28 mouse cellular contexts compared by ENCODE assay signal in genomic region chr10:69601471-69601870, GRCm38 (mm10).
"Had no signal": no experiment of that assay in that cellular context is flagged by ENCODE, and none has a peak within 500 bp of the region (broad histone marks: within the 10 kb centered on the region; RNA-seq: fewer than 3 reads in every experiment).

No protein-coding gene starts in this region.

- H3K4me1 ChIP-seq: embryonic facial prominence, embryonic 15.5 days; forebrain, embryonic 10.5 days had no signal

- H3K9me3 ChIP-seq: embryonic facial prominence, embryonic 13.5 days; embryonic facial prominence, embryonic 15.5 days; forebrain, embryonic 15.5 days had no signal

- H3K27ac ChIP-seq: embryonic facial prominence, embryonic 10.5 days; embryonic facial prominence, embryonic 12.5 days; embryonic facial prominence, embryonic 13.5 days; embryonic facial prominence, embryonic 15.5 days; forebrain, embryonic 10.5 days; forebrain, embryonic 12.5 days; forebrain, embryonic 13.5 days; forebrain, embryonic 15.5 days; gastrocnemius, adult 2 months had no signal

- H3K36me3 ChIP-seq: embryonic facial prominence, embryonic 12.5 days; embryonic facial prominence, embryonic 13.5 days; embryonic facial prominence, embryonic 15.5 days; forebrain, embryonic 10.5 days; forebrain, embryonic 12.5 days; forebrain, embryonic 15.5 days had no signal

- H3K4me2 ChIP-seq: embryonic facial prominence, embryonic 12.5 days; embryonic facial prominence, embryonic 13.5 days; embryonic facial prominence, embryonic 15.5 days; forebrain, embryonic 12.5 days; forebrain, embryonic 13.5 days; forebrain, embryonic 15.5 days had no signal

- DNase-seq: cerebellum, adult 18-20 months; cerebellum, adult 2 months; cerebellum, adult 8-10 months; cerebellum, adult 9-10 months; cerebellum, adult 9-11 months; cerebellum, postnatal 10 days; cerebellum, postnatal 14 days; cerebellum, postnatal 25 days; cerebellum, postnatal 36 days; embryo, embryonic 11 days; forebrain, postnatal 0 days; gastrocnemius, adult 2 months; gastrocnemius, postnatal 10 days; gastrocnemius, postnatal 14 days; gastrocnemius, postnatal 25 days; gastrocnemius, postnatal 36 days; heart, adult 18-20 months had no signal

- H3K9ac ChIP-seq: embryonic facial prominence, embryonic 12.5 days; embryonic facial prominence, embryonic 13.5 days; embryonic facial prominence, embryonic 15.5 days; forebrain, embryonic 12.5 days; forebrain, embryonic 13.5 days; forebrain, embryonic 15.5 days; forebrain, postnatal 0 days had no signal

- H3K4me3 ChIP-seq: embryonic facial prominence, embryonic 10.5 days; embryonic facial prominence, embryonic 12.5 days; embryonic facial prominence, embryonic 13.5 days; embryonic facial prominence, embryonic 15.5 days; erythroblast, embryonic 14.5 days; forebrain, embryonic 10.5 days; forebrain, embryonic 12.5 days; forebrain, embryonic 13.5 days; forebrain, embryonic 15.5 days; gastrocnemius, adult 2 months had no signal

- ATAC-seq: forebrain, embryonic 13.5 days; forebrain, embryonic 14.5 days; forebrain, embryonic 15.5 days; forebrain, embryonic 16.5 days; forebrain, postnatal 0 days had no signal

- H3K27me3 ChIP-seq: embryonic facial prominence, embryonic 12.5 days; embryonic facial prominence, embryonic 13.5 days; embryonic facial prominence, embryonic 15.5 days; forebrain, embryonic 12.5 days; forebrain, embryonic 13.5 days; forebrain, embryonic 15.5 days had no signal
